Mouse (Mus musculus) lung, postnatal 25 days (tissue): Measurements from ENCODE around the gene Atp5b.
A peak's percentile ranks its signal among the peaks of the same experiment; 100 is the strongest.
"Not testable (repeated sequence)": the region's sequence is repeated elsewhere in the genome, so short reads cannot be mapped to it uniquely, and the experiment has no call there.

Source experiments
- DNase-seq: peaks from one replicate; pipeline ENCODE4 v3.0.0; 2022; ENCODE audit warnings: low spot score

Gene Atp5b

DNA sequence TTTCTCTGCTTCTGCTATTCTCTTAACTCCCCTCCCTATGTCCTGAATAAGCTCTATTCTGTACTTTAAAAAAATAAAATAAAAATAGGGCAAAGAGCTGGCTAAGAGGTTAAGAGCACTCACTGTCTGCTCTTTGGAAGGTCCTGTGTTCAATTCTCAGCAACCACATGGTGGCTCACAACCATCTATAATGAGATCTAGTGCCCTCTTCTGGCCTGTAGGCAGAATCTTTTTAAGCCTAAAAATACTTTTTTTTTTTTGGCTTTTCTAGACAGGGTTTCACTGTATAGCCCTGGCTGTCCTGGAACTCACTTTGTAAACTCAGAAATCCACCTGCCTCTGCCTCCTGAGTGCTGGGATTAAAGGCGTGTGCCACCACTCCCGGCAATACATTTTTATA lies 12.6 kb upstream of the Atp5b start:
- not testable (repeated sequence) for DNase-seq

DNA sequence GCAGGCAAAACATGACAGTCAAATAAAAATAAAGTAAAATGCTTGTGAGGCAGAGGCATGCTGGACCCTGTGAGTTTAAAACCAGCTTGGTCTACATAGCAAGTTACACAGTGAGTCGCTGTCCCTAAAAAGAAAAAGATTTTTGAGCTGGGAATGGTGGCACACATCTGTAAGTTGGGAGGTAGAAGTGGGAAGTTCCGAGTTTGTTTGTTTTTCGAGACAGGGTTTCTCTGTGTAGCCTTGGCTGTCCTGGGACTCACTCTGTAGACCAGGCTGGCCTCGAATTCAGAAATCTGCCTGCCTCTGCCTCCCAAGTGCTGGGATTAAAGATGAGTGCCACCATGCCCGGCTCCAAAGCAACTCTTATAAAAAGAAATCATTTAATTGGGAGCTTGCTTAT lies 4.8 kb upstream of the Atp5b start:
- not testable (repeated sequence) for DNase-seq

DNA sequence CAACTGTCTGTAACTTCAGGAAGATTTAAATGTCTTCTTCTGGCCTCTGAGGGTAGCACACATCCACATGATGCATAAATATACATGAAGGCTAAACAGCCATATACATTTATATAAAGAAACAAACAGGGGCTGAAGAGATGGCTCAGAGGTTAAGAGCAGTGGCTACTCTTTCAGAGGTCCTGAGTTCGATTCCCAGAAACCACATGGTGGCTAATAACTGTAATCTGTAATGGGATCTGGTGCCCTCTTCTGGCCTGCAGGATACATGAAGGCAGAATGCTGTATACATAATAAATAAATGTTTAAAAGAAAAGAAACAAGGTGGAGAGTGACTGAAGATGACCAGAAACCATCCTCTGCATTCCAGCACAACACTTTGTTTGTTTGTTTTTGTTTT lies 2.6 kb upstream of the Atp5b start:
- no peak for DNase-seq

DNA sequence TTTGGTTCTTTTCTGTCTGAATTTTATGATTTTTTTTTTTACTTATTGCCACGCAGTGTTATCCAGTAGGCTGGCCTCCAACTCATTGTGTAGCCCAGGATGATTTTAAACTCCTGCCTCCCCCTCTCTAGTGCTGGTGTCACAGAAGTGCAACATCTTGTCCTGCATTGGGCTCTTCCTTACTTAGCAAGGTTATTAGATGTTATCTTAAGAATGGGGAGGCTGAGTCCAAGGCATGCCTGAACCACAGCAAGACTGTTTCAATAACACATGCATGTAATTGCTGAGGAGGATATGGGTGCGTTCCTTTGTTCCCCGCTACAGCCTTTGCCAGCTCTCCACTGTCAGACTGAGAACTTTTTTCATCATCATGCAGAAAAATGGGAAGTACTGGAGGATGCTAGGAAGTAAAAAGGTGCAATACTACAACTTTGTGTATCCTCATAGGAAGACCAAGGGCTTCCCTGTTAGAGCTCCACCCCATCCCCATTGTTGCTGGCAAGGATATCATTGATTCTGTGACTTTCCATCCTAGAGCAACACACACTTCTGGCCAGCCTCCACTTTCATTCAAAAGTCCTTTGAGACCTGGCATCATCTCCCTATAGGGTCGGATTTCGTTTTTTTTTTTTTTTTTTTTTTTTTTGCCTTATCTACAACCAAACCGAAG lies 1.1 kb upstream of the Atp5b start:
- no peak for DNase-seq

DNA sequence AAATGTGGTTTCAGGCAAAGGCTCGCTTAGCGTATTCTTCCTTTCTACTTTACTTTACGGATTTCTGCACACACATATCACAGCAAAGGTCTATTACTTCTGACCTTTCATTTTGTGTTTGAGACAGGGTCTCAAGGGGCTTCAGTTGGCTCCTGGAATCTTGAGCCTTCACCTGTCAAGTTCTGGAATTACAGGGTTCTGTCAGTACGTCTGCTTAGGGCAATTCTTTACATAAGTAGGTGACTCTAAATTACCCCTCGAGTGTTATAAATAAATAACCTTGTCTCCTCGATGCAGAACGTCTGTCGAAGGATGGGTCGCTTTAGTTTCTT lies 630 bp upstream of the Atp5b start:
- DNase-seq = no peak

DNA sequence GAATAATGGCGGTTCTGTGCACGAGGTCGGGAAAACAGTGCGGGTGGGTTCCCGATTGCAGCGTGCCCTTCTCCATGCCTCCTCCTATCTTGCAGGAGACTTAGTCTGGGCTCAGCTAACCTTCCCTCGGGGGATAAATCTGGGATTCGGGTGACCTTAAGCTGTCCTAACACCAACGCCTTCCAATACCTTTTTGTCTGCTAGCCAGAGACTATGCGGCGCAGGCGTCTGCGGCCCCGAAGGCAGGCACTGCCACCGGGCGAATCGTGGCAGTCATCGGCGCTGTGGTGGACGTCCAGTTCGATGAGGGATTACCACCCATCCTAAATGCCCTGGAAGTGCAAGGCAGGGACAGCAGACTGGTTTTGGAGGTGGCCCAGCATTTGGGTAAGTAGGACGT lies 615 bp downstream of the Atp5b start:
- no peak for DNase-seq

DNA sequence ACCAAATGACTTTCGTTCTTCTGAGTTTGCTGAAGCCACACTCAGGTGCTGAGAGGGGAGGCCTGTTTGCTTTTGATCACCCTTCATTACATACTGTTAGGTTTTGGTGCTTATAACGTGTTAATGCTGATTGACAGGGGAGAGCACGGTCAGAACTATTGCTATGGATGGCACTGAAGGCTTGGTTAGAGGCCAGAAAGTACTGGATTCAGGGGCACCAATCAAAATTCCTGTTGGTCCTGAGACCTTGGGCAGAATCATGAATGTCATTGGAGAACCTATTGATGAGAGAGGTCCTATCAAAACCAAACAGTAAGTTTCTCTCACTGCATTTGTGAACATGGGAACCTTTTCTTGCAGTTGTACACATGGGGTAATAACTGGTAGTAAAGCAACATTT lies 1.1 kb downstream of the Atp5b start:
- DNase-seq = no peak

DNA sequence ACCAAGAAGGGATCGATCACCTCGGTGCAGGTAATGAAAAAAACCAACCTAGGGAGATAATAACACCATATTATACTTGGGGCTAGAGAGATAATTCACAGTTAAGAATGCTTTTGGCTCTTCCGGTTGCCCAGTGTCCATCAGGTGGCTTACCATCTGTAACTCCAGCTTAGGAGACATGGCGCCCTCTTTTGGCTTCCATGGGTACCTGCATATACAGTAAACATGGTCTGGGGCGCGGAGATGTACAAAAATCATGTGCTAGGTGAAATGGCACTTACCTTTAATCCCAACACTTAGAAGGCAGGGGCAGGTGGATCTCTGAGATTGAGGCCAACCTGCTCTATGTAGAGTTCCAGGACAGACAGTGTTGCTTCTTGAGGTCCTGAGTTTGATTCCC lies 3.3 kb downstream of the Atp5b start:
- no peak for DNase-seq

DNA sequence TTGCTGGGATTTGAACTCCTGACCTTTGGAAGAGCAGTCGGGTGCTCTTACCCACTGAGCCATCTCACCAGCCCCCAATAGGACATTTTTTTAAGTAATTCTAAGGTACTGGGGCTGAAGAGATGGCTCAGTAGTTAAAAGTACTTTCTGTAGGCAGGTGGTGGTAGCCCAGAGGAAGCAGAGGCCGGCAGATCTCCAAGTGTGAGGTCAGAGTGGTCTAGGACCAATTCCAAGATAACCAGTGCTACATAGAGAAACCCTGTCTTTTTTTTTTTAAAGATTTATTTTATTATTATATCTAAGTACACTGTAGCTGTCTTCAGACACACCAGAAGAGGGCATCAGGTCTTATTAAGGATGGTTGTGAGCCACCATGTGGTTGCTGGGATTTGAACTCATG lies 4.1 kb downstream of the Atp5b start:
- not testable (repeated sequence) for DNase-seq

DNA sequence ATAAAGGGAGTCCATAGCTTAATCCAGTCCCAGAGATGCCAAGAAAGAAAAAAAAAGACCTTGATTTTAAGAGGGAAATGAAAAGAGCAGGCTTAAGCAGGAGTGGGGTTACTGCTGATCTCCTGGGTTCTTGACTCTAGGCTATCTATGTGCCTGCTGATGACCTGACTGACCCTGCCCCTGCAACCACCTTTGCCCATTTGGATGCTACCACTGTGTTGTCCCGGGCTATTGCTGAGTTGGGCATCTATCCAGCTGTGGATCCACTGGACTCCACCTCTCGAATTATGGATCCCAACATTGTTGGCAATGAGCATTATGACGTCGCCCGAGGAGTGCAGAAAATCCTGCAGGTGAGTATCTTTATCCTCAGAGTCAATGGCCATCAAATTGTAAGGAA lies 5.1 kb downstream of the Atp5b start:
- no peak for DNase-seq

DNA sequence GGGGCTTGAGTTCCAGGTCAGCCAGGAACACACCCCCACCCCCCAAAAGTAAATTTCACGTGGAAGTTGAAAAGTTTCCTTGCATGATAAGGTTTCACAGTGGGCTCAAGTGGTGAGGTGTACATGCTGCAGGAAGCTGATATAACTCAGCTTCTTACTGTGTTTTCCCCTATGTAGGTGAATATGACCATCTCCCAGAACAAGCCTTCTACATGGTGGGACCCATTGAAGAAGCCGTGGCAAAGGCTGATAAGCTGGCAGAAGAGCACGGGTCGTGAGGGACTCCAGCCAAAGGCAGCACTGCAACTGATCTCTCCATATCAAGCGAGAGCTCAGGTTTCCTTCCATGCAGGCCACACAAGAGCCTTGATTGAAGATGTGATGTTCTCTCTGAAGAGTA lies 6.8 kb downstream of the Atp5b start:
- no peak for DNase-seq

DNA sequence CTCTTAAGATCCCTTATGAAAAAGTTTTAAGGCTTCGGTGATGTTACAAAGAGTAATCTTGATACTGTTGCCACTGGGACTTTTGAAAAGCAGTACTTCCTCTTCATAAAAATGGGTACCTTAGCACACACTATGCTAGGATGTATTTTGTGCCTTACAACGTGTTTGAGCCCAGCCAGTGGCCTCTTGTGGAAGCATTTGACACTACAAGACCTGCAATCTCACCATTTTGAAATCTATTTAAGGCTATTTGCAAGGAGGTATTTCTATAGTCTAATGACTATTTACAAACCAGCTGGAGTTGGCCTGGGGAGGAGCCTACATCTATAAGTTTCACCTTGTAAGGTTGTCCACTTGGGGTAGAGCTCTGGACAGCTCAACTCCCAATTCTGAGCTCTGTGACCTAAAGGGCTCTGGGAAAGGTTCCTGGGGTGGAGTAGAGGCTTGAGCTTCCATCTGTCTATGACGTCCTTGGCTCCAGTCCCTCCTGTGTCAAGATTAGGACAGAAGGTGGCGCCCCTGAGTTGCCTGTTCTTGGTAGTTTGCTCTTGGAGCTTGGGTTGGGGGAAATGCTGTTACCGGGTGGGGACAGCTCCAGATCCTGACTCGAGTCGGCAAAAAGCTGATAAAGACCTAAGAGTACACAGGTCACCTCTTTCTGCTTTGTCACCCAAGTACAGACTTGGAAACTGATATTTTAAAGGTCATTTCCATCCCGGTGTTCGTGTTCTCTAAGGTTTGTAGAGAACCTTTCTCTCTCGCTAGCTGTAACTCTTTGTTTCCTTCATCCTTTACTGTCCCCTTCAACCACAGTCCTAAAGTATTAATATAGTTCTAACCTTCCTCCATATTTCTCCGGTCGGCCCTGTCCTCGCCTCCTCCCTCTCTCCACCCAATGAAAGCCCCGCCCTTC lies 7.8 kb downstream of the Atp5b start:
- DNase-seq = peak; percentile 92

DNA sequence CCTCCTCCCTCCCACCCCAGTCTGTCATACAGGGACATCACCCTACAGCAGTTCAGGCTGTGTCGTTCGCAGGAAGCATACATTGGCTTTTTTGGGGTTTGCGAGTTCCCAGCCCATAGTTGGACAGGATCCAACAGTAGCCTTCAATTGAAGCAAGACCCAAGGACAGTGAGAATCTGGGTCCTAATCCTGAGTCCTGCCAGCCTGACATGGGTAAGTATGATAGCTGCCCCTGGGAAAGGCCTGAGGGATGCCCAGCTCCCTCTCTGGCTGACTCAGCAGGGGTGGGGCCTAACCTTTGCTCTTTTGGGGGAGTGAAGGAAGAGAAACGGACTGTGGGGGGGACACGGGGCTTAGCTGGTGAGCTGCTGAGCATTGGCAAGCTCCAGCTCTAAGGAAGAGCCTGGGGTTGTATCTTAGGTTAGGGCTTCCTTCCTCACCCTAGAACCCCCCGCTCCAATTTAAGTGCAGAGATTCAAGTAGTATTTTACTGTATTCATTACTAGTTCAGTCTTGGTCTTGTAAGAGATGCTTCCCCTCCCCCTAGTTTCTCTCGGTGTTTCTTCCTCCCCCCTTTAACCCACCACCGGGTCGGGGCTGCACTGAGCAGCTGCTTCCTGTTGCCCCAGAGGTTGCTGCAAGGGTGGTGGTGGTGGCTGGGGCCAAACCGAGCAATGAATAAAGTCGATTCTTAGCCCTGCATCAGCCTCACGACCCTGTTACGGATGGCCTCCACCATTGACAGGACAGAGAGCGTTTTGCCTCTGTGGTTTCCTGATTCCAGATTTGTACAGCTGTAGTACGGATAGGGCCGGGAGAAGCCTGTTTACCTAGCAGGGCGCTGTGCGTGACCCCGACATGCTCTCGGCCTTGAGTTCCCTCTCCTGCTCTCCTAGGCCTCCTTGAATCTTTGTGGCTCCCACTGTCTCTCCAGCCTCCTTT lies 8.8 kb downstream of the Atp5b start, which contains the start of gene Baz2a:
Gene Baz2a (plus strand): TSS at position 14 of the 942 bp plus-strand sequence.
- peak; percentile 51 for DNase-seq

DNA sequence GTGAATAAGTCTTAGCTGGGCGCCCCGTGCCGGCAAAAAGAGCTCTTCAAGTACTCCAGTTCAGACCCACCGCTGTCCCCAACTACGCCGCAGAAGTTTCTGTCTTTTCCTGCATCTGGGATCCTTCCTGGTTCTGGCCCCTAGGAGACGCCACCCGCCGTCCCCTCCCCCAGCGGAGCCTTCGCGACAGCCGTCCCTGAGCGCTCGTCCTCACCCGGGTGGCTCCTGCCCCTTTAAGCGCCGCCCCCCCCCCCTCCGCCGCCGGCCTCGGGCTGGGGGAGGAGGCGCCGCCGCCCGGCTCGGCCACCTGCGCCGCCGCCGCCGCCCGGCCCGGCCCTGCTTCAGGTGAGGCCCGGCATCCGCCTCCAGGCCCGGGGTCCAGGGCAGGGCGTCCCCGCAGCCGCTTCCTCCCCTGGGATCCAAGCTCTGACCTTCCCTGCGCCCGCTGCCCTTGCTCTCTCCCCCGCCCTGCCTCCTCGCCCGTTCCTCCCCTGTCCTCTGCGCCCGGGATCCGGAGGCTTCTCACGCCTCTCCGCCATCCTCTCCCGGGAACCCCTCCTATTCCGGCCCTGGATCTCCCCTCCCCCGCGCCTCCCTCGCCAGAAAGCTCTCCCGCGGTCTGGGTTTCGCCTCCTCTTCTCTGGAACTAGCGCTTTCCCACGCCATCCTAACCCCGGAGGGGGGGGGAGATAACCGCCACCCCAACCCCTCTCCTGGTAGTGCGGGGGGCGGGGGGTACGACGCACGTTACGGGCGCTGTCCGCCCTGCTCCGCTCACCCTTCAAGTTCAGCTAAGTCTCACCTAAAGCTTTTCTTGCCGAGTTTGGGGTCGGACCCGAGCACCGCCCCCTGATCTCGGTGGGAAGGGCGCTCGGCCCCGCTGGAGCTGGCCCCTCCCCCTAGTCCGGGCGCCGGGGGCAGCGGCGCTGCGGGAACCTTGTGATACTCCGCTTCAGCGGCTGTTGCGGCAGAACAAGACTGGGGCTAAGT lies 9.7 kb downstream of the Atp5b start:
- DNase-seq = peak; percentile 85

DNA sequence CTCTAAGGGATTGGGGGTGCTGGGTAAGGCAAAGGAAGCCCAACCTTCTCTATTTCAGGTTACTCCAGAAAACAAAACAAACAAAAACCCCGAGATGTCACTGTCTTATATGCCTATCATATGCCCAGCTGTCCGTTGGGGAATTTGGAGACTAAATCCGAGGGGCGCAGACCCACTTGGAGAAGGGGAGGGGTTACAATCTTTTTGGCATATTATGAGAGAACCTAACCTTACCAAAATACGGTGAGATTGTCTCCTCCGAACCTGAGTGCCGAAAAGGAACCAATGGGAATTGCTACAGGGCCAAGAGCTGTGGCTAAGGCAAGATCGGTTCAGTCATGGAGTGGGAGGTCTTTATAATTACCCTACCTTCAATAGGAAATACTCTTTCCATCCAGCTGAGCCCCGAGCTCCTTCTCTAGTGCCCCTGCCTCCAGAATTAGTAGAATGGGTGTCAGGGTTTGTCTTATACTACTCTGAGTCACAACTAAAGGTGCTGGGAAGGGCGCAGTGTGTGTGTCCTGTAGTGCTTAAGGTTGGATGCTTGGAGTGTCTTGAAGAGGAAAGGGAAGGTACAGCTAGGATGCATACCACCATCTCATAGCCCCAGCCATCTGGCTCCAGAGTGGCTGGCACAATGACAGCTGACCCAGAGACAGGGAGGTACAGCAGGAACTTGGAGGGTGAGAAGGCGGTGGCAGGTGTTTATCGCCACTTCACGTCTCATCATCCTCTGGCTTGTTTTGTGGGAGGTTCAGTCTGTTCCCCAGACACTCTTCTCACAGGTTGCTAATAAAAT lies 10.6 kb downstream of the Atp5b start:
- DNase-seq = no peak

DNA sequence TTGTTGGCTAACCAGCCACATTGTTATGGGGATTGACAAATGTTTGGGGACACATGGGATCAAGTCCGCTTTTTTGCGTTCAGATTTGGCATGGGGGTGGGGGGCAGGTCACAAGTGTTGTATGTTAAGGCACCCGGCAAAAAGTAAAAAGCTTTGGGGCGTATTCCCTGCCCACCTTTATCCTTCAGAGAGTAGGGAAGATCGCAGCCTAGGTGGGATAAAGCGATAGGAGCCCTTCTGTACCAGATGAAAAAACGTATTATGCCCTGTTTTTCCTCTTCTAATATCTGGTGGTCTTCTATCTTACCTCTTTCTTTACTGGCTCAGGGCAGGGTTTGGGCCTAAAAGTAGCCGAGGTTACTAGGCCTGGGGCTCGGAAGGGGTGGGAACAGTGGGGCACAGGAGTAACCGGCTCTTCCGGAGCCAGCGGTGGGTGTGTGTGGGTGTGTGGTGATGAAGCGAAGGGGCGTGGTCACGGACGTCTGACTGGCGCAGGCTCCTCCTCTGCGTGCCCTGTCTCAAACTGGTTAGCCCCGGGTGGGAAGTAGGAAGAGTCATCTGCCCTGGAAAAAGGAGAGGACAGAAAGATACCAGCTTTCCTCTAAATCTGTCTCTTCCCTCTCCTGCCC lies 11.4 kb downstream of the Atp5b start:
- peak; percentile 95 for DNase-seq

DNA sequence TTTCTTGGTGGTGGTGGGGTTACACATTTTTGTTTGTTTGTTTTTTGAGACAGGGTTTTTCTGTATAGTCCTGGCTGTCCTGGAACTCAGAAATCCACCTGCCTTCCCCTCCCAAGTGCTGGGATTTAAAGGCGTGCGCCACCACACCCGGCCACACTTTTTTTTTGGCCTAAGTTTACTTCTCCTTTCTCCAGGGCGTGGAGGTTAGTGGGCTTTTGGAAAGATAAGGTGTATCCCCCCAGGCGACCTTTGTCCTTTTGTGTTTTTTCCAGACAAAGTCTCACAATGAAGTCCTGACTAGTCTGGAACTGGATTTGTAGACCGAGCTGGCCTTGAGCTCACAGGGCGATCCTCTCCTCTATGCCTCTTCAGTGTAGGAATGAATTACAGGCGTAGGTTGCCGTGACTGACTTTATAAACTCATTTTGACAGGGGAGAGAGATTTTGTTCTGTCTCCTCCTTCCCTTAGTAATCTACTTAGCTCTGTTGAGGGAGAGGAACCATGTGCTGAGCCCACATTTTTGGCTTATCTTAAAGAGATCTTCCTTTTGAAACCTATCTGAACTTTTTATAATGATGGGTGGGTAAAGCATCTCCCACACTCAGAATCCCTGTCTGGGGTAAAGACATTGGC lies 12.0 kb downstream of the Atp5b start:
- no peak for DNase-seq

DNA sequence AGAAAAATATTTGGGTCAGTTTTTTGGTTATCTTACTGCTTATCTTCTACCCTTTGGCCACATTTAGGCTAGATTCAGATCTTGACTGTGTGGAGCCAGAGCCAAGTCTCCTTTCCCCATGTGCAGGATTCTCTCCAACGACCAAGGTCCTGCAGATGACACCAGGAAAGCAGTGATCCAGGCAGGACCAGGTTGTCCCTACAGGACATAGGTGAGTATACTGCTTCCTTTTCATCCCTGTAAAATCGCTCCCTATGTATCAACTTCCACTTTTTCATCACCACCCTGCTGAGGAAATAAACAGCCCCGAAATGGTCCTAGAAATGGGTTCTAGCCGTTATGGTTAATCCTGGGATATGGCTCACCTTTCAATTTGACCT lies 13.2 kb downstream of the Atp5b start:
- no peak for DNase-seq
